Comparison of ENCODE assay signal across 10 mouse cellular contexts in genomic region chr4:122902156-122902555, GRCm38 (mm10). TPM values are rescaled to one million over a fixed set of nuclear protein-coding genes. Genes with fewer than 3 reads are reported as not detected.
DNase-seq lines count a peak whose midpoint lies in the region; ATAC-seq and TF ChIP-seq lines count a peak whose summit lies in the region.
"Had no signal": no experiment of that assay in that cellular context is flagged by ENCODE, and none has a peak within 500 bp of the region (broad histone marks: within the 10 kb centered on the region; RNA-seq: fewer than 3 reads in every experiment).

No protein-coding gene starts in this region.

- no peak overlapping the region for H3K9ac ChIP-seq in neural tube, embryonic 15.5 days (replicated peaks)
- H3K9ac ChIP-seq: neural tube, embryonic 12.5 days had no signal

- no peaks in the 10 kb centered on the region for H3K9me3 ChIP-seq in neural tube, embryonic 15.5 days (replicated peaks)
- H3K9me3 ChIP-seq: neural tube, embryonic 12.5 days had no signal

- no peaks in the 10 kb centered on the region for H3K27me3 ChIP-seq in neural tube, embryonic 15.5 days (replicated peaks)
- H3K27me3 ChIP-seq: neural tube, embryonic 12.5 days had no signal

- H3K4me3 ChIP-seq in lung, adult 2 months (replicated peaks; ENCODE audit: extremely low read depth, low read depth, low read length) = no peak overlapping the region
- no peak overlapping the region for H3K4me3 ChIP-seq in neural tube, embryonic 15.5 days (replicated peaks)
- H3K4me3 ChIP-seq: neural tube, embryonic 12.5 days had no signal

- H3K36me3 ChIP-seq in neural tube, embryonic 15.5 days = no peaks in the 10 kb centered on the region
- H3K36me3 ChIP-seq: neural tube, embryonic 12.5 days had no signal

- TF ChIP-seq POLR2A in lung, adult 2 months (IDR thresholded peaks at IDR 0.05; ENCODE audit: borderline replicate concordance, extremely low read depth, low read depth, low read length) = no peak

- TF ChIP-seq CTCF in lung, adult 2 months (IDR thresholded peaks at IDR 0.05; ENCODE audit: insufficient read depth, low read length) = peak; percentile 46; the same call in 1 of the 2 replicates

- H3K4me1 ChIP-seq in lung, adult 2 months (ENCODE audit: control insufficient read depth, insufficient read depth, low read length) = no peaks in the 10 kb centered on the region
- no peaks in the 10 kb centered on the region for H3K4me1 ChIP-seq in neural tube, embryonic 15.5 days
- H3K4me1 ChIP-seq: neural tube, embryonic 12.5 days had no signal

- H3K4me2 ChIP-seq in neural tube, embryonic 15.5 days = no peak overlapping the region
- H3K4me2 ChIP-seq: neural tube, embryonic 12.5 days had no signal

- peak; percentile 29 for DNase-seq in gastrocnemius, postnatal 10 days
- no peak for DNase-seq in gastrocnemius, postnatal 25 days
- DNase-seq in lung, adult 2 months = no peak
- no peak for DNase-seq in lung, adult 18-20 months
- peak; percentile 19 for DNase-seq in NIH3T3 (ENCODE audit: low read depth)
- DNase-seq in right cerebral cortex, postnatal 25 days = no peak

- 30% methylated on average over 6 of the region's 6 CpGs for WGBS in lung, adult 2 months
- 31% methylated on average over 6 of the region's 6 CpGs for WGBS in neural tube, embryonic 15.5 days

- peak; percentile 59 for ATAC-seq in megakaryocyte progenitor cell, adult 5-6 weeks (replicated peaks; ENCODE audit: poor library complexity)
- no peak for ATAC-seq in neural tube, embryonic 15.5 days (ENCODE audit: low FRiP score)

- no peak overlapping the region for H3K27ac ChIP-seq in neural tube, embryonic 15.5 days (replicated peaks)
- H3K27ac ChIP-seq: neural tube, embryonic 12.5 days had no signal

RNA-seq across cellular contexts. Expression of gene Cap1, which starts 16.3 kb away (rescaled TPM):
- 10 to 100 TPM; 46.1 to 64.2 TPM for total RNA-seq in gastrocnemius, postnatal 10 days (2021)
- total RNA-seq in gastrocnemius, postnatal 25 days (2021) = 10 to 100 TPM; 20.5 to 24.6 TPM
- 101 and 124 TPM in 2 replicates for polyA plus RNA-seq in lung, adult 2 months (2012; rRNA removed)
- 125 and 140 TPM in 2 replicates for total RNA-seq in megakaryocyte progenitor cell, adult 5-6 weeks (2015)
- 169 and 175 TPM in 2 replicates for total RNA-seq in megakaryocyte progenitor cell, adult 5-6 weeks (2017)
- 73.5 and 78.6 TPM in 2 replicates for polyA plus RNA-seq in neural tube, embryonic 15.5 days (2015; fragmentation: Nextera tagmentation; extraction: Ambion mirVana)

RNA-seq across cellular contexts. Expression of gene Mfsd2a, which starts 58.8 kb away (rescaled TPM):
- total RNA-seq in gastrocnemius, postnatal 10 days (2021) = 1 to 10 TPM in 1 of 2 experiments, under 1 TPM in 1; 0.36 to 1.2 TPM
- total RNA-seq in gastrocnemius, postnatal 25 days (2021) = under 1 TPM; 0.24 to 0.26 TPM
- polyA plus RNA-seq in lung, adult 2 months (2012; rRNA removed) = 7.2 and 11.3 TPM in 2 replicates
- total RNA-seq in megakaryocyte progenitor cell, adult 5-6 weeks (2015) = 0.10 and 0.22 TPM in 2 replicates
- 0.20 TPM in 1 of 2 replicates, not detected in the other for total RNA-seq in megakaryocyte progenitor cell, adult 5-6 weeks (2017)
- polyA plus RNA-seq in neural tube, embryonic 15.5 days (2015; fragmentation: Nextera tagmentation; extraction: Ambion mirVana) = 23.3 and 29.3 TPM in 2 replicates
- total RNA-seq: hematopoietic stem cell, adult 5-6 weeks had no signal

Comparison
In these comparisons a context has a peak if more than half of its experiments do, and no peak if none do; other contexts are left out.
1. DNase-seq: peak in gastrocnemius, postnatal 10 days (single experiment) and NIH3T3 (single experiment); none in gastrocnemius, postnatal 25 days (single experiment), lung, adult 2 months (single experiment), lung, adult 18-20 months (0 of 2) and right cerebral cortex, postnatal 25 days (single experiment).